Mouse (Mus musculus): ENCODE measurements at regions not wholly inside any gene's neighbourhood (a gene's known extent, or its start where the extent isn't known, plus 50 kb on each side); places are given as distances from the start of the nearest gene placed in this dataset.
A peak's percentile ranks its signal among the peaks of the same experiment; 100 is the strongest.

- intact Hi-C loops (cut with DNase I), result no loop called here
- DNase-seq (ENCODE audit: low spot score in 2 of 2), result no peak
Measured at GRCm38 (mm10) chr2:92831784-92832183, 83.1 kb upstream of the Syt13 start.

GRCm38 (mm10) chr2:92836203-92836602 lies 78.7 kb upstream of the Syt13 start:
- DNase-seq (ENCODE audit: low spot score in 2 of 2), result peak; percentile 34 to 41
- intact Hi-C loops (cut with DNase I), result no loop called here

- DNase-seq (ENCODE audit: low spot score in 2 of 2), result no peak
- intact Hi-C loops (cut with DNase I), result no loop called here
Measured at GRCm38 (mm10) chr2:92838012-92838411, 76.9 kb upstream of the Syt13 start.

- intact Hi-C loops (cut with DNase I), result loop anchor here (2.0 kb wide), 2 partner anchors 231 to 353 kb away; no protein-coding TSS in a partner anchor
- DNase-seq (ENCODE audit: low spot score in 2 of 2), result peak; percentile 82 to 84
Measured at GRCm38 (mm10) chr2:92840009-92840408, 74.9 kb upstream of the Syt13 start.

- no peak for DNase-seq (ENCODE audit: low spot score in 2 of 2)
- intact Hi-C loops (cut with DNase I), result loop anchor here (2.0 kb wide), 2 partner anchors 233 to 355 kb away; no protein-coding TSS in a partner anchor
Measured at GRCm38 (mm10) chr2:92841626-92842025, 73.3 kb upstream of the Syt13 start.

GRCm38 (mm10) chr2:92845061-92845769 lies 69.7 kb upstream of the Syt13 start:
- intact Hi-C loops (cut with DNase I), result no loop called here
- peak; percentile 28 to 49 for DNase-seq (ENCODE audit: low spot score in 2 of 2)

GRCm38 (mm10) chr2:92848962-92849361 lies 65.9 kb upstream of the Syt13 start:
- intact Hi-C loops (cut with DNase I), result no loop called here
- peak in 1 of 2 experiments; percentile 56 for DNase-seq (ENCODE audit: low spot score in 2 of 2)

- intact Hi-C loops (cut with DNase I), result no loop called here
- no peak for DNase-seq (ENCODE audit: low spot score in 2 of 2)
Measured at GRCm38 (mm10) chr2:92851336-92851735, 63.6 kb upstream of the Syt13 start.

- peak in 1 of 2 experiments; percentile 36 for DNase-seq (ENCODE audit: low spot score in 2 of 2)
- intact Hi-C loops (cut with DNase I), result no loop called here
Measured at GRCm38 (mm10) chr2:92853175-92853574, 61.7 kb upstream of the Syt13 start.

GRCm38 (mm10) chr2:92854331-92854730 lies 60.6 kb upstream of the Syt13 start:
- DNase-seq (ENCODE audit: low spot score in 2 of 2), result no peak
- intact Hi-C loops (cut with DNase I), result no loop called here

- intact Hi-C loops (cut with DNase I), result no loop called here
- no peak for DNase-seq (ENCODE audit: low spot score in 2 of 2)
Measured at GRCm38 (mm10) chr2:92856047-92856446, 58.9 kb upstream of the Syt13 start.

- DNase-seq (ENCODE audit: low spot score in 2 of 2), result no peak
- intact Hi-C loops (cut with DNase I), result no loop called here
Measured at GRCm38 (mm10) chr2:92860502-92861197, 54.2 kb upstream of the Syt13 start.

All from left cerebral cortex, postnatal 14 days (tissue).